Mouse (Mus musculus) heart, postnatal 4 days (tissue): ENCODE data around the gene Grin2d. TPM values are rescaled to one million over a fixed set of nuclear protein-coding genes. Genes with fewer than 3 reads are reported as not detected.

ENCODE experiments used
- DNase-seq: peaks from one replicate; pipeline ENCODE4 v3.0.0; 2021
- total RNA-seq, 2 experiments: library from RNA; stranded (reverse); gene quantifications; 2 replicates each; pipeline ENCODE4 v1.2.3; 2021

Gene Grin2d
- total RNA-seq, 2 experiments from 2014 or later: 0.52 to 0.63 TPM

DNA sequence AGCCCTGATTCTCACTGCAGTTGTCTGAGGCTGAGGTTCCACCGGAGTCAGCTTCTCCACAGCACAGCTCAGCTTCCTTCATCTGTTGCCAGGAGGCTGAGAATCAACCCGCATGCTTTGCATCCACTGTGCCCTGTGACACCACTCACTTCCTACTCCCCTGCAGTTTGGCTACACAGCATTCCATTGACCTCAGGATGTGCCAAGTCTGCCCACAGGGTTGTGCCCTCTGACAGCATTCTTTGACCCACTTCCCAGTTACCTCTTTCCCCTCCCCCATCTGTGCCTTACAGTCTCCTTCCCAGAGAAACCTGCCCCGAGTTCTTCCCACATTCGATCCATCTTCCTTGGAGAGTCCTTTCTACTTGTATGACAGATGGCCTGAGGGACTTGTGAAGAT is 95.9 kb downstream of the Grin2d start:
- DNase-seq: no peak

Other genes with a start within 250 kb of the Grin2d start
- 10 to 100 TPM in 1 of 2 experiments, 1 to 10 TPM in 1; 8.8 to 11.7 TPM for gene Mamstr, start 238.4 kb downstream of the Grin2d start, total RNA-seq
- not detected for gene Fut2, start 212.0 kb downstream of the Grin2d start, total RNA-seq
- gene Ntn5, start 194.4 kb downstream of the Grin2d start, total RNA-seq: not detected
- gene Sec1, start 184.0 kb downstream of the Grin2d start, total RNA-seq: under 1 TPM; 0.14 to 0.18 TPM
- 1 to 10 TPM; 4.5 to 5.0 TPM for gene Car11, start 178.5 kb downstream of the Grin2d start, total RNA-seq
- gene Dbp, start 173.3 kb downstream of the Grin2d start, total RNA-seq: 10 to 100 TPM; 22.6 to 25.1 TPM
- gene Rpl18, start 162.9 kb downstream of the Grin2d start, total RNA-seq: 100 to 1,000 TPM; 787 to 798 TPM
- 10 to 100 TPM; 14.2 to 16.7 TPM for gene Sphk2, start 160.4 kb downstream of the Grin2d start, total RNA-seq
- gene Fam83e, start 157.2 kb downstream of the Grin2d start, total RNA-seq: under 1 TPM; 0.38 to 0.43 TPM
- not detected for gene Spaca4, start 152.6 kb downstream of the Grin2d start, total RNA-seq
- under 1 TPM; 0.10 to 0.16 TPM for gene Lmtk3, start 94.6 kb downstream of the Grin2d start, total RNA-seq
- not detected for gene Sult2b1, start 93.7 kb downstream of the Grin2d start, total RNA-seq
- 100 to 1,000 TPM; 105 to 107 TPM for gene Cyth2, start 63.8 kb downstream of the Grin2d start, total RNA-seq
- under 1 TPM; 0.34 to 0.38 TPM for gene Kcnj14, start 53.6 kb downstream of the Grin2d start, total RNA-seq
- gene Grwd1, start 47.4 kb downstream of the Grin2d start, total RNA-seq: 10 to 100 TPM; 19.3 to 19.9 TPM
- gene Kdelr1, start 5.6 kb downstream of the Grin2d start, total RNA-seq: 100 to 1,000 TPM; 118 to 130 TPM
- gene Syngr4, start 18.3 kb upstream of the Grin2d start, total RNA-seq: 1 to 10 TPM in 1 of 2 experiments, under 1 TPM in 1; 0.90 to 1.3 TPM
- gene Tmem143, start 18.6 kb upstream of the Grin2d start, total RNA-seq: 10 to 100 TPM; 36.9 to 43.9 TPM
- gene Emp3, start 43.0 kb upstream of the Grin2d start, total RNA-seq: 10 to 100 TPM; 38.0 to 42.1 TPM
- 1 to 10 TPM; 1.6 TPM for gene Ccdc114, start 45.7 kb upstream of the Grin2d start, total RNA-seq
- gene Abcc6, start 151.9 kb upstream of the Grin2d start, total RNA-seq: not detected
- 10 to 100 TPM; 61.0 to 64.7 TPM for gene Nomo1, start 155.3 kb upstream of the Grin2d start, total RNA-seq
- gene Kcnj11, start 222.4 kb upstream of the Grin2d start, total RNA-seq: 10 to 100 TPM; 55.6 to 61.3 TPM